Mouse (Mus musculus) thymus, adult 2 months (tissue): Measurements from ENCODE around the gene Ogfod2.

Source experiments
- CTCF ChIP-seq: fragments of 200-500 bp; IDR thresholded peaks from 2 replicates; pipeline ENCODE4 v1.5.1; 2012; ENCODE audit warnings: mild to moderate bottlenecking, control low read depth, low read length, moderate library complexity, borderline replicate concordance; ENCODE audit not compliant: control insufficient read depth, poor library complexity, insufficient read depth; ENCODE audit errors: extremely low read depth
- POLR2A ChIP-seq: fragments of 200-500 bp; IDR thresholded peaks from 2 replicates; pipeline ENCODE4 v1.6.1; 2012; ENCODE audit warnings: mild to moderate bottlenecking, low read length, control low read depth, moderate library complexity; ENCODE audit not compliant: control insufficient read depth, poor library complexity, insufficient read depth; ENCODE audit errors: extremely low read depth

GRCm38 (mm10) chr5:124122357-124122756, 10.3 kb downstream of the Ogfod2 start:
- no peak for TF ChIP-seq CTCF
- no peak for TF ChIP-seq POLR2A
